Mouse (Mus musculus) testis, adult 2 months (tissue): Measurements from ENCODE around the gene Mia3. TPM values are rescaled to one million over a fixed set of nuclear protein-coding genes. Genes with fewer than 3 reads are reported as not detected.
"Not testable (repeated sequence)": the region's sequence is repeated elsewhere in the genome, so short reads cannot be mapped to it uniquely, and the experiment has no call there.

Source experiments
- H3K27ac ChIP-seq: fragments of 200-500 bp; 2 replicates; pipeline ENCODE4 v1.5.1; 2012; ENCODE audit warnings: low read depth, low read length; ENCODE audit not compliant: control insufficient read depth, insufficient read depth
- H3K27me3 ChIP-seq: fragments of 200-500 bp; 2 replicates; pipeline ENCODE4 v1.6.1; 2012; ENCODE audit warnings: mild to moderate bottlenecking, low read length, moderate library complexity; ENCODE audit not compliant: control insufficient read depth, insufficient read depth
- H3K36me3 ChIP-seq: fragments of 200-500 bp; 2 replicates; pipeline ENCODE4 v1.6.1; 2012; ENCODE audit warnings: mild to moderate bottlenecking, low read length; ENCODE audit not compliant: control insufficient read depth, insufficient read depth
- H3K4me1 ChIP-seq: fragments of 200-500 bp; 2 replicates; pipeline ENCODE4 v1.6.1; 2012; ENCODE audit warnings: low read length; ENCODE audit not compliant: control insufficient read depth, insufficient read depth
- H3K4me3 ChIP-seq: fragments of 200-500 bp; 2 replicates; pipeline ENCODE4 v1.5.1; 2012; ENCODE audit warnings: low read depth, mild to moderate bottlenecking, low read length, moderate library complexity, mixed read lengths; ENCODE audit not compliant: control insufficient read depth
- CTCF ChIP-seq: fragments of 200-500 bp; IDR thresholded peaks from 2 replicates; pipeline ENCODE4 v1.5.1; 2012; ENCODE audit warnings: low read depth, mild to moderate bottlenecking, inconsistent platforms, low read length, moderate library complexity; ENCODE audit not compliant: control insufficient read depth, insufficient read depth, insufficient replicate concordance
- POLR2A ChIP-seq: fragments of 200-500 bp; IDR thresholded peaks from 2 replicates; pipeline ENCODE4 v1.6.1; 2012; ENCODE audit warnings: low read depth, mild to moderate bottlenecking, inconsistent platforms, low read length, moderate library complexity; ENCODE audit not compliant: control insufficient read depth
- polyA plus RNA-seq: library from polyadenylated mRNA; depleted of rRNA; stranded (reverse); fragments of >200 nt; gene quantifications from 2 replicates; pipeline ENCODE4 v1.2.3, GENCODE M21; 2012; rRNA removed

The Mia3 gene
- 60.4 and 79.5 TPM in 2 replicates for polyA plus RNA-seq

DNA sequence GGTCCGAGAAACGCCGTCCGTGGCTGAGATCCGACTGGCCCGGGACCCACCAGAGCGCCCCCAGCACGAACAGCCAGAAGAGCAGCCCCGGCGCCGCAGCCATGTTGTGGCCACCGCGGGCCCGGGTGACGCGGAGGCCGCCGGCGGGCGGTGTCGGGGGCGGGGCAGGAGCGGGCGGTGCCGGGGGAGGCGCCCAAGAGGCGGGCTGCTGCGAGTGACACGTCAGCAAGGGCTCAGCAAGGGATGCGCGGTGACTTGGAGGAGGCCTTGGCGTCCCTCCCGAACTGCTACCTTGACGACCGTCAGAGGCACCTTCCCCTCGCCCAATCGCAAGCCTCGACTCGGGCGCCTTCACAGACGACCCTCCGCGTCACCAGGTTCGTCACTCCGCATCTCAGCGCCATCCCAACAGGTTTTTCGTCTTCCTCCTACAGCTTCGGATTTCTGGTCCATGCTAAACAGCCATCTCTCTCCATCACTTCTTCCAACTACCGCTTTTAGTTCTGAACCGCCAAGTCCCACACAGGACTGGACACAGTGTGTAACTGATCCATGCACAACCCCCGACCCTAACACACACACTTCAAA is at the start of gene Mia3:
Gene Mia3, minus strand, starts transcription at position 127 of the 588 bp plus-strand sequence.
- peak within 1 kb of the TSS; percentile 70; the same call in 1 of the 2 replicates for H3K27ac ChIP-seq
- TF ChIP-seq POLR2A (peak; percentile 84), CTCF (no peak)
- H3K4me3 ChIP-seq: peak within 1 kb of the TSS; percentile 86
- no peaks in the 10 kb centered on the region for H3K36me3 ChIP-seq
- H3K4me1 ChIP-seq: peaks cover 15% of the 10 kb centered on the region
- no peaks in the 10 kb centered on the region for H3K27me3 ChIP-seq

DNA sequence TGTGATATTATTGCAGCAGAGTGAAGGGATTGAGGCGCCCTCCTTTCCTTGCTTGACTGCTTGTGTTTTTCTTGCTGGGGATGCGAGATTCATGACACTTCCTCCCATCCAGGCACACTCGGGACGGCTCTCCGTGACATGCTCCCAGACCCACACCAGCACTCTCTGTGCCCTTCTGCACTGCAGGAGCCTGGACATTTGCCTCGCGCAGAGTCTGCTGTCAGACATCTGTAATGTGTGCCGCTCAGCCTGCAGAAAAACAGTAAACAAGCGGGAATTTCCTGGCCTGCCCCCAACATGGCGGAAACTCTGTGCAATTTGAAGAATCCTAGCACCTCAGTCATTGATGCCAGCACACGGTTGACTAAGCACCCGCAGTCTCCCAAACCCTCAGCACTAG is 48.5 kb upstream of the Mia3 start, which contains the start of gene Hhipl2:
Gene Hhipl2, plus strand, starts transcription at position 343 of the 400 bp plus-strand sequence.
- TF ChIP-seq POLR2A (no peak), CTCF (no peak)

DNA sequence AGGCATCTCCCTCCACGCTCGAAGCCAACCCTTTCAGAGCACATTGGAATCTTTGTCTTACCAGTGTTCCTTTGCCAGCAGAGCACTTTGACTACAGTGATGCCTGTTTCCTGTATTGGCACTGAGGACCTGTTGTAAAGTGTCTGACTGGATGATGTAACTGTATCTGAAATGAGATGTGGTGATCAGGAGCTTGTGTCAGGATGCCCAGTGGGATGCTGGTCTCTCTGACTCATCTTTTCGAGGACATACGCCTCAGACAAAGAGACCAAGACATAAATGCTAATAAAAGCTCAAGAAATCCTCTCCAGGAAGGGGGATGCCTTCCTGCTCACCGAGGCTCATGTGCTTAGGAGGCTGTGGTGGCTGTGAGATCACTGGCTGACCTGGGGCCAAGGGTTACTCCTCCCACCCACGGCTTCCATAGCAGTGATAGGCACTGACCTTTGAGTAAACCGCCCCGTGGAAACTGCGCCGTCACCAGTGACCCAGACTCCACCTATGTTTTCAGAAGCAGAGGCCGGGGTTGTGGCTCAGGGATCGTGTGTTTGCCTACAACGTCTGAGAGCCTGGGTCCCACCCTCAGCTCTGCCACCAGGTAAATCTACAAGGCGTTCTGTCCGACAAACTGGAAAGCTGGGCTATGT is 44.9 kb upstream of the Mia3 start:
- no peaks in the 10 kb centered on the region for H3K27me3 ChIP-seq
- H3K4me1 ChIP-seq: peaks cover 9% of the 10 kb centered on the region
- peaks cover 3% of the 10 kb centered on the region; the same call in 1 of the 2 replicates for H3K36me3 ChIP-seq
- H3K27ac ChIP-seq: no peak overlapping the region
- no peak overlapping the region for H3K4me3 ChIP-seq
- TF ChIP-seq POLR2A (no peak), CTCF (no peak)

More for the DNA sequence above, 48.5 kb upstream of the Mia3 start, which contains the start of gene Hhipl2:
- Histone ChIP-seq H3K4me1 (peaks cover 11% of the 10 kb centered on the region), H3K27ac (no peak within 1 kb of the TSS), H3K4me3 (peak within 1 kb of the TSS; percentile 73), H3K27me3 (no peaks in the 10 kb centered on the region), H3K36me3 (no peaks in the 10 kb centered on the region)

DNA sequence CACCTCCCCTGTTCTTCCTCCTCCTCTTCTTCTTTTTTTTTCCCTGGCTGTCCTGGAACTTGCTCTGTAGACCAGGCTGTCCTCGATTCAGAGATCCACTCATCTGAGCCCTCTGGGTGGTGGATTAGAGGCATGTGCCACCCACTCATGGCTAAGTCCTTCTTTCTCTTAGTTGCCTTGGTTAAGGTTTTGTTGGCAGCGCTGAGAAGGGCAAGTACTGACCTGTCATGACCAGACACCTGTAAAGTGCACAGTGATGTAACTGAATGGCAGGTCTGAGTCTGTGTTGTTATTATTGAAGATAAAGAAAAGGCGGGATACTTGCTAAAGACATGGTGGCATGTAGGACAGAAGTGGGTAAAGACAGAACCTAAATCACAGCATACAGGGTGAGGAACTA is 34.0 kb upstream of the Mia3 start:
- H3K27ac ChIP-seq: no peak overlapping the region
- no peak for TF ChIP-seq POLR2A
- no peak for TF ChIP-seq CTCF
- no peaks in the 10 kb centered on the region for H3K4me1 ChIP-seq
- H3K4me3 ChIP-seq: no peak overlapping the region
- H3K27me3 ChIP-seq: no peaks in the 10 kb centered on the region
- H3K36me3 ChIP-seq: peaks cover 4% of the 10 kb centered on the region

DNA sequence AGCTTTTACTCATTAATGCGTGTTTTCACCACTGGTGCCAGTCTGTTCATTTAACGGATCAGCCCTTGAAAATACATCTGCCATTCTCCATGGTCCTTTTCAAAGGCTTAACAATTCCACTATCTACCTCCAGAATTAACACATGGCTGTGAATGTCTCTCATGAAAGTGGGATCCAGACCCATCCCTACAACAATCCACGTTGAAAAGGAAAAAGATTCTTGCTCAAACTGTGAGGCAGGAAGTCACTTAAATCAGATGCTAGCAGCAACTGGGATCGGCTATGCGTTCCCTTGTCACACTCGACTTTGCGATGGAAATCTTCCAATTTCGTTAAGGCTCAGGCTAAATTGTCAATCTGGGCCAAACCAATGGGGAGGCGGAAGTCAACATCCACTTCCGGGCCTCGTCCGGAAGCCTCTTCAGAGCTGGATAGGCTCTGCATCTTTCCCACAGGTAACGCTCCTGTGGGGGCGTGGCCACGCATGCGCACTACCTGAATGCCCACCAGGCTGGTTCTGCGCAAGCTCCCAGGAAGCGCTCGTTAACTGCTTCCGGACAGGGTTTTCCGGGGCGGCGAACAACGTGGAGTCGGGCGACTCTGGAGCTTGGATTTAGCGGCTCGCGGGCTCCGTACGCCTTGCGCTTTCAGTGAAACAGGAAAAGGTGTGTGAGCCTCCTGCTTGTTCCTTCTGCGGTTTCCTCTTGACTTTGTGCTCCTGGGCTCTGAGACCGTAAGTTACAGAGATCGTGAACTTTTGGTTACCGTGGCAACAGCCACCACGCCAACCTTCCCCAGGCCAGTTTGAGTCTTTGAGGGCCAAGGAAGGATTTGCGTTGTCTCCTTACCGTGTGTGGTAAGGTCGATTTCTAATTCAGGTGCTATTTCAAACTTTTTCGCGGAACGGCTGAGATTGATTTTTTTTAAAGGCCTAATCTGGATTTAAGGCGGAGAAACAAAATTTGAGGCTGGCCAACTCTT is 19.4 kb upstream of the Mia3 start, which contains the start of gene Taf1a:
Gene Taf1a, plus strand, starts transcription at position 556 of the 981 bp plus-strand sequence.
- peak within 1 kb of the TSS; percentile 91 for H3K27ac ChIP-seq
- H3K27me3 ChIP-seq: no peaks in the 10 kb centered on the region
- TF ChIP-seq POLR2A (peak; percentile 90), CTCF (no peak)
- peaks cover 4% of the 10 kb centered on the region for H3K4me1 ChIP-seq
- H3K4me3 ChIP-seq: peak within 1 kb of the TSS; percentile 98
- peaks cover 2% of the 10 kb centered on the region for H3K36me3 ChIP-seq

DNA sequence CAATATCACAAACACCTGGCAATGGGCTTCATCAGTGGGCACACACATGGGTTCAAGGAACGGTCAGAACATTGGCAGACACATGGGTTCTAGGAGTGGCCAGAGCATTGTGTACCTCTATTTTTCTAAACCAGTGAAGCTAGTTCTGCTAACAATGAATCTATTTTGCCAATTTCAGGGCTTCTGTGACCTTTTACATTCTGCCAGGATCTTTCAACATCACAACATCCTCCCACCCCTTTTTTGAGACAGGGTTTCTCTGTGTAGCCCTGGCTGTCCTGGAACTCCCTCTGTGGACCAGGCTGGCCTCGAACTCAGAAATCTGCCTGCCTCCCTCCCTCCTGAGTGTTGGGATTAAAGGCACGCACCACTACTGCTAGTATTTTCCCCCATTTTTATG is 18.1 kb upstream of the Mia3 start:
- H3K36me3 ChIP-seq, H3K27me3 ChIP-seq, H3K4me1 ChIP-seq, H3K4me3 ChIP-seq, H3K27ac ChIP-seq: not testable (repeated sequence)

DNA sequence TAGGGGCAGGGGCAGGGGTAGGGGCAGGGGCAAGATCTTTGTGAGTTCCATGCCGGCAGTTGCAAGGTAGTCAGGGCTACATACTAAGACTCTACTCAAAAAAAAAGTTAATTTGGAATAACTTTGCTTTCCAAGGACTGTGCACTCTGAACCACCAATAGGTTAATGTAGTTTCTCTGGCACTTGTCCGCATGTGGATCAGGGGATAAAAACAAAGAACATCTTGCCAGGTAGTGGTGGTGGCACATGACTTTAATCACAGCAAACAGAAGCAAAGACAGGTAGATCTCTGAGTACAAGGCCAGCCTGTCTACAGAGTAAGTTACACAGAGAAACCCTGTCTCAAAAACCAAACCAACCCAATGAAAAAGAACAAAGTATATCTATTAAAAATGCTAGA is 13.3 kb upstream of the Mia3 start:
- no peak for TF ChIP-seq CTCF
- TF ChIP-seq POLR2A: no peak
- Histone ChIP-seq H3K36me3 (no peaks in the 10 kb centered on the region), H3K27me3 (no peaks in the 10 kb centered on the region), H3K27ac (no peak overlapping the region), H3K4me1 (no peaks in the 10 kb centered on the region), H3K4me3 (no peak overlapping the region)
